Mouse (Mus musculus) C2C12 (cell line): ENCODE measurements around the gene Eif4e. TPM values are rescaled to one million over a fixed set of nuclear protein-coding genes. Genes with fewer than 3 reads are reported as not detected.

Experiments
- H3K27me3 ChIP-seq: one replicate; pipeline ENCODE4 v1.6.1; 2011; ENCODE audit not compliant: control insufficient read depth, insufficient read depth, insufficient read length
- H3K36me3 ChIP-seq: one replicate; pipeline ENCODE4 v1.6.1; 2011; ENCODE audit not compliant: control insufficient read depth, insufficient read depth
- H3K4me3 ChIP-seq: one replicate; pipeline ENCODE4 v1.5.1; 2011; ENCODE audit warnings: mild to moderate bottlenecking, control low read depth; ENCODE audit not compliant: poor library complexity, insufficient read depth, severe bottlenecking
- H3K79me2 ChIP-seq: one replicate; pipeline ENCODE4 v1.6.1; 2011; ENCODE audit not compliant: control insufficient read depth, insufficient read depth
- H3K79me3 ChIP-seq: one replicate; pipeline ENCODE4 v1.6.1; 2011; ENCODE audit warnings: low read depth, control low read depth
- H3ac ChIP-seq: one replicate; pipeline ENCODE3; 2011; ENCODE audit warnings: low read depth; ENCODE audit not compliant: control insufficient read depth, insufficient read length
- CEBPB ChIP-seq: IDR thresholded peaks from one replicate; pipeline ENCODE4 v1.6.1; 2011; ENCODE audit warnings: low read depth, mild to moderate bottlenecking, control low read depth, moderate library complexity
- CTCF ChIP-seq: IDR thresholded peaks from one replicate; pipeline ENCODE4 v1.5.1; 2011; ENCODE audit not compliant: control insufficient read depth, insufficient read depth, insufficient read length
- FOSL1 ChIP-seq: IDR thresholded peaks from one replicate; pipeline ENCODE4 v1.8.0; 2011; ENCODE audit warnings: mild to moderate bottlenecking, low read length; ENCODE audit not compliant: poor library complexity, insufficient read depth, severe bottlenecking
- MAX ChIP-seq: IDR thresholded peaks from one replicate; pipeline ENCODE4 v1.6.1; 2011; ENCODE audit warnings: mild to moderate bottlenecking, control low read depth
- MYOD1 ChIP-seq: IDR thresholded peaks from one replicate; pipeline ENCODE4 v1.6.1; 2011; ENCODE audit warnings: low read depth; ENCODE audit not compliant: control insufficient read depth, insufficient read length
- MYOG ChIP-seq: IDR thresholded peaks from one replicate; pipeline ENCODE4 v1.6.1; 2011; ENCODE audit not compliant: control insufficient read depth, insufficient read length; ENCODE audit errors: extremely low read depth
- USF1 ChIP-seq: IDR thresholded peaks from one replicate; pipeline ENCODE4 v1.6.1; 2011; ENCODE audit warnings: low read depth, mild to moderate bottlenecking, control low read depth, moderate library complexity
- microRNA-seq: library from miRNA; unstranded; fragments of <30 nt; microRNA quantifications from one replicate; pipeline ENCODE4, GENCODE M21; 2019; ENCODE audit warnings: borderline microRNAs expressed
- polyA plus RNA-seq: library from polyadenylated mRNA; unstranded; fragments of >200 nt; fragmentation: generic; extraction: Trizol; gene quantifications from one replicate; pipeline ENCODE4 v1.2.1, GENCODE M21; 2012; ENCODE audit warnings: missing spikeins

Gene Eif4e
- polyA plus RNA-seq, 1 experiment: 134 TPM

DNA sequence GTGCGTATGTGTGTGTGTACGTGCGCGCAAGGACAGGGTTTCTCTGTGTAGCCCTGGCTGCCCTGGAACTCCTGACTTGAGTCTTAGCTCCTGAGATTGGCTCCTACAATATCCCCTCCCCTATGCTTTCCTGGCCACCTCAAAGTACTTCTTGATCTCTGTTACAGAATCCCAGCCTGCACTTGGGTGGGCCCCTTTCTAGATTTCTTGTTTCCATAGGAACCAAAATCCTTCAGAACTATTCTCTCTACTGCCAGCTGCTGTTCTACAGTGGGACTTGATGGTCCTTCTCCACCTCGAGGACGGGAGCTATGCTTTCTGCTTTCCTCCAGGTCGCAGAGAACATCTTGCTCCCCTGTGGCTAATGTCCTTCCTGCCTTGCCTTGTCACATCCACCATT is 67.9 kb downstream of the Eif4e start:
- Histone ChIP-seq H3ac (no peak overlapping the region), H3K4me3 (no peak overlapping the region), H3K79me2 (no peaks in the 10 kb centered on the region), H3K36me3 (no peaks in the 10 kb centered on the region), H3K27me3 (no peaks in the 10 kb centered on the region), H3K79me3 (no peaks in the 10 kb centered on the region)
- TF ChIP-seq MYOD1 (no peak), MYOG (no peak), CTCF (no peak), FOSL1 (no peak), USF1 (no peak)

- H3ac ChIP-seq: no peak overlapping the region
- TF ChIP-seq FOSL1: no peak
- no peaks in the 10 kb centered on the region for H3K27me3 ChIP-seq
- no peak overlapping the region for H3K4me3 ChIP-seq
- no peaks in the 10 kb centered on the region for H3K79me3 ChIP-seq
- no peaks in the 10 kb centered on the region for H3K36me3 ChIP-seq
- no peaks in the 10 kb centered on the region for H3K79me2 ChIP-seq
Observed at GRCm38 (mm10) chr3:138601076-138601475, 75.1 kb downstream of the Eif4e start.

DNA sequence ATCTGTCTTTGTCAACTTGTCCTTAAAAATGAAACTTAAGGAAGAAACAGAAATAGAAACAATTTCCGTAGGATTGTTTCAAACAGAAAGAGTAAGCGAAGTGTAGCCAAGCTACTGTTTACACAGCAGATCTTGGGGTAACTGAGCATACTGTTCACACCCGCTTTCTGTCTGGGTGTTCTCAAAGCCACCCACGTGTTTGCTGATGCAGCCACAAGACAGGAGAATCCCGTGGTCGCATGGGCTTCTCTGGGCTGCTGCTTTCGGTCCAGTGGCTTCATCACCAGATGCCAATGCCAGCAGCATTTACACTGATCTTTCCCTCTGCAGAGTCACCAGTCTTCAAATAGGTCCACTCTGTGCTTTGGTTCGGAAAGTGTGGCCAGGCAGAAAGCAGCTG is 79.2 kb downstream of the Eif4e start:
- Histone ChIP-seq H3K36me3 (no peaks in the 10 kb centered on the region), H3K79me3 (no peaks in the 10 kb centered on the region), H3K79me2 (no peaks in the 10 kb centered on the region), H3K4me3 (no peak overlapping the region), H3K27me3 (no peaks in the 10 kb centered on the region), H3ac (no peak overlapping the region)
- TF ChIP-seq MYOG: no peak
- no peak for TF ChIP-seq FOSL1
- no peak for TF ChIP-seq MAX
- TF ChIP-seq CEBPB: no peak
- TF ChIP-seq MYOD1: no peak

GRCm38 (mm10) chr3:138608665-138609064 is 82.7 kb downstream of the Eif4e start:
- TF ChIP-seq CTCF: no peak
- TF ChIP-seq MAX: no peak
- TF ChIP-seq USF1: no peak
- TF ChIP-seq MYOG: no peak
- no peak for TF ChIP-seq CEBPB
- Histone ChIP-seq H3K79me3 (no peaks in the 10 kb centered on the region), H3K4me3 (no peak overlapping the region), H3K79me2 (no peaks in the 10 kb centered on the region), H3K36me3 (no peaks in the 10 kb centered on the region), H3K27me3 (no peaks in the 10 kb centered on the region), H3ac (no peak overlapping the region)

Small RNAs within 50 kb of the gene (microRNA-seq; reads per million reads assigned to microRNA genes)
- 0.52 reads per million, percentile 9 among the genes with 10 or more reads in this experiment for gene Mir1956

Other genes with a start within 250 kb of the Eif4e start
- gene Adh6a, start 212.9 kb upstream of the Eif4e start, polyA plus RNA-seq: not detected
- gene Adh6b, start 184.4 kb upstream of the Eif4e start, polyA plus RNA-seq: not detected
- not detected for gene Adh4, start 110.7 kb upstream of the Eif4e start, polyA plus RNA-seq
- 91.5 TPM for gene Adh5, start 83.1 kb upstream of the Eif4e start, polyA plus RNA-seq
- 32.2 TPM for gene Metap1, start 36.7 kb upstream of the Eif4e start, polyA plus RNA-seq
- 35.7 TPM for gene Tspan5, start 216.0 kb downstream of the Eif4e start, polyA plus RNA-seq